Mouse (Mus musculus): Measurements from ENCODE around the gene Cav1. TPM values are rescaled to one million over a fixed set of nuclear protein-coding genes. Genes with fewer than 3 reads are reported as not detected.

Cav1 gene
- polyA plus RNA-seq, 1 experiment = 114 TPM

- DNase-seq = no peak
- Histone ChIP-seq H3K27ac (ENCODE audit: control insufficient read depth, insufficient read depth, low read length) (no peak overlapping the region), H3K4me3 (ENCODE audit: control insufficient read depth, insufficient read depth, low read length) (no peak overlapping the region), H3K36me3 (ENCODE audit: control insufficient read depth, insufficient read depth, low read length) (no peaks in the 10 kb centered on the region), H3K4me1 (replicated peaks; ENCODE audit: control insufficient read depth, insufficient read depth, low read length) (no peaks in the 10 kb centered on the region), H3K27me3 (ENCODE audit: control insufficient read depth, insufficient read depth, low read length) (no peaks in the 10 kb centered on the region)
- WGBS = 94% methylated on average over 5 of the region's 5 CpGs
- no peak for TF ChIP-seq POLR2A (IDR thresholded peaks at IDR 0.05; ENCODE audit: control insufficient read depth, extremely low read depth, insufficient read depth, low read length, poor library complexity)
- TF ChIP-seq CTCF (IDR thresholded peaks at IDR 0.05; ENCODE audit: borderline replicate concordance, control insufficient read depth, extremely low read depth, insufficient read depth, low read length, poor library complexity) = no peak
Measured at GRCm38 (mm10) chr6:17295116-17295515, 11.0 kb upstream of the Cav1 start.

DNA sequence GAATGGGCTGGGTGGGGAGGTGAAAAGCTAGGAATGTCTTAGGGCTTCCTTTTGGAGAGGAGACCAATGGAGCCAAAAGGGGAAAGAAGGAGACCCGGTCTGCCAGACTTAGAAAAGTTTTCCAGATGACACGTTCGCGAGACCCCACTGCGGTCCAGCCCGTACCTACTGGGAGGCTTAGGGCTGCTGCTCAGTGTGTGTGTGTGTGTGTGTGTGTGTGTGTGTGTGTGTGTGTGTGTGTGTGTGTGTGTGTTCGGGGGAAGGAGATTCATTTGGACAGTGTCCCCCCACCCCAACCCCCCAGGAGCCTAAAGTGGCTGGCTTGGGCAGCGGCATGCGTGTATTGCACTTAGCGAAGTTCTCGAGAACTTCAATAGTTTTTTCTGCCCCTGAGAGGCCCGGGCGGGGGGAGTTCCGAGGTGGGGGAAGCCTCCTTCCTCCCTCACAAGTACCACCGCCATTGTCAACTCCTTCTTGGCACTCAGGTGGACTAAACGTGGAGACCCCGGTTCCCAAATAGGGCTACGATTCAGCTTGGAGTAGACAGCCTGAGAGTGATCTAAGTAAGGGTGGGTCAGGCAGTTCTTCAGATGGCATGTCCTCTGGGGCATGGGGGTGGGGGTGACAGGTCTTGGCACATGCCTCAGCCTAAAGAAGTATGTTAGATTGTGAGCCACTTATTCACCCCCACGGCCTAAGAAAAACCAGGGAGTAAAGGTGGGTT lies 629 bp downstream of the Cav1 start:
- H3K27ac ChIP-seq (ENCODE audit: control insufficient read depth, insufficient read depth, low read length) = no peak overlapping the region
- no peak for TF ChIP-seq CTCF (IDR thresholded peaks at IDR 0.05; ENCODE audit: borderline replicate concordance, control insufficient read depth, extremely low read depth, insufficient read depth, low read length, poor library complexity)
- TF ChIP-seq POLR2A (IDR thresholded peaks at IDR 0.05; ENCODE audit: control insufficient read depth, extremely low read depth, insufficient read depth, low read length, poor library complexity) = no peak
- WGBS = 4% methylated on average over 19 of the region's 19 CpGs
- no peaks in the 10 kb centered on the region for H3K4me1 ChIP-seq (replicated peaks; ENCODE audit: control insufficient read depth, insufficient read depth, low read length)
- H3K27me3 ChIP-seq (ENCODE audit: control insufficient read depth, insufficient read depth, low read length) = no peaks in the 10 kb centered on the region; the same call in 1 of the 2 replicates
- no peak for DNase-seq
- no peak overlapping the region; the same call in none of the 2 replicates for H3K4me3 ChIP-seq (ENCODE audit: control insufficient read depth, insufficient read depth, low read length)
- H3K36me3 ChIP-seq (ENCODE audit: control insufficient read depth, insufficient read depth, low read length) = no peaks in the 10 kb centered on the region

DNA sequence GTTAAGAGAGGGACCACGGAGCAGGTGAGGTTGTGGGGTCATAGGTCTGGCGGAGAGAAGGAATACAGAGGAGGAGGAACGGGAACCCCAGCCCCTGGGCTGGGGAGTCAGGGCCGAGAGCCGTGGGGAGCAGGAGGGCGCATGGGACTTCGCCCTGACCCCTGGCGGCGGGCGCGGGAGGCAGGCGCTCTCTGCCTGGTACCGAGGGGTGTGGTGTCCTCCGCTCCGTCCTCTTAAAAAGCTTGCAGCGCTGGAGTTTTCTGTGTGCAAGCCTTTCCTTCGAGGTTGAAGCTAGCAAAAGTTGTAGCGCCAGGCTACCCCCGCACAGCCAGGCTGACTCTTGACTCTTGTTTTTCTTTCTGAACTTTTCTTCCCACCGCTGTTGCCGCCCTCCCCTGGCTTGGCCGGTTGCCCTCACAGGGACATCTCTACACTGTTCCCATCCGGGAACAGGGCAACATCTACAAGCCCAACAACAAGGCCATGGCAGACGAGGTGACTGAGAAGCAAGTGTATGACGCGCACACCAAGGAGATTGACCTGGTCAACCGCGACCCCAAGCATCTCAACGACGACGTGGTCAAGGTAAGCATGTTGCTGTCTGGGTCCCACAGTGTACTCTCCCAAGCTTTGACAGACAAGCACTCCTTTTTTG lies 1.5 kb downstream of the Cav1 start:
- Histone ChIP-seq H3K4me1 (replicated peaks; ENCODE audit: control insufficient read depth, insufficient read depth, low read length) (no peaks in the 10 kb centered on the region), H3K27ac (ENCODE audit: control insufficient read depth, insufficient read depth, low read length) (no peak overlapping the region), H3K27me3 (ENCODE audit: control insufficient read depth, insufficient read depth, low read length) (no peaks in the 10 kb centered on the region; the same call in 1 of the 2 replicates), H3K36me3 (ENCODE audit: control insufficient read depth, insufficient read depth, low read length) (no peaks in the 10 kb centered on the region), H3K4me3 (ENCODE audit: control insufficient read depth, insufficient read depth, low read length) (no peak overlapping the region)
- peak; percentile 40 for DNase-seq
- no peak for TF ChIP-seq POLR2A (IDR thresholded peaks at IDR 0.05; ENCODE audit: control insufficient read depth, extremely low read depth, insufficient read depth, low read length, poor library complexity)
- 0 out of 2 replicates have a peak, but pooled peaks have one; percentile 46 for TF ChIP-seq CTCF (IDR thresholded peaks at IDR 0.05; ENCODE audit: borderline replicate concordance, control insufficient read depth, extremely low read depth, insufficient read depth, low read length, poor library complexity)
- WGBS = 8% methylated on average over 31 of the region's 31 CpGs

GRCm38 (mm10) chr6:17308661-17309060 lies 2.5 kb downstream of the Cav1 start:
- DNase-seq = no peak
- no peak overlapping the region for H3K4me3 ChIP-seq (ENCODE audit: control insufficient read depth, insufficient read depth, low read length)
- no peaks in the 10 kb centered on the region for H3K36me3 ChIP-seq (ENCODE audit: control insufficient read depth, insufficient read depth, low read length)
- TF ChIP-seq POLR2A (IDR thresholded peaks at IDR 0.05; ENCODE audit: control insufficient read depth, extremely low read depth, insufficient read depth, low read length, poor library complexity) (no peak), CTCF (IDR thresholded peaks at IDR 0.05; ENCODE audit: borderline replicate concordance, control insufficient read depth, extremely low read depth, insufficient read depth, low read length, poor library complexity) (no peak)
- H3K27ac ChIP-seq (ENCODE audit: control insufficient read depth, insufficient read depth, low read length) = no peak overlapping the region
- no peaks in the 10 kb centered on the region; the same call in 1 of the 2 replicates for H3K27me3 ChIP-seq (ENCODE audit: control insufficient read depth, insufficient read depth, low read length)
- H3K4me1 ChIP-seq (replicated peaks; ENCODE audit: control insufficient read depth, insufficient read depth, low read length) = no peaks in the 10 kb centered on the region
- WGBS = 81% methylated on average over 2 of the region's 2 CpGs

DNA sequence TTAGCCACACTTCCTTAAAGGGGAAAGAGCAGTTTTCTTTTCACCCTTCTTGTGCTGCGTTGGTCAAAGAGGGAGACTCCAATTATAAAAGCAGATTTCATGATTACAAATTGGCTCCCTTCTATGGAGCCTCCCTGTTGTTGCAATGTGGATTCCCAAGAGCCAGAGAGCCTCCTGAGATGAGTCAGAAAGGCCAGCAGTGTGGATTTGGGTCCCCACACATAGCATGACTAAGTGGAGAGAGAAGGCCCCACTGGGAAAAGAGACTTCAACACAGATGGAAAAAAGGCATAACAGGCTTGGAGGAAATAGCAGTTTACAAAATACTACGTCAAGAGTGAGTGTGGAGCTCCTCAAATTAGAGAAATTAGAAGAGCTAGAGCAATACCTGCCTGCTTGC lies 3.1 kb downstream of the Cav1 start:
- no peaks in the 10 kb centered on the region; the same call in 1 of the 2 replicates for H3K27me3 ChIP-seq (ENCODE audit: control insufficient read depth, insufficient read depth, low read length)
- H3K36me3 ChIP-seq (ENCODE audit: control insufficient read depth, insufficient read depth, low read length) = no peaks in the 10 kb centered on the region
- no peaks in the 10 kb centered on the region for H3K4me1 ChIP-seq (replicated peaks; ENCODE audit: control insufficient read depth, insufficient read depth, low read length)
- DNase-seq = no peak
- 91% methylated on average over 2 of the region's 2 CpGs for WGBS
- H3K4me3 ChIP-seq (ENCODE audit: control insufficient read depth, insufficient read depth, low read length) = no peak overlapping the region
- TF ChIP-seq CTCF (IDR thresholded peaks at IDR 0.05; ENCODE audit: borderline replicate concordance, control insufficient read depth, extremely low read depth, insufficient read depth, low read length, poor library complexity) (no peak), POLR2A (IDR thresholded peaks at IDR 0.05; ENCODE audit: control insufficient read depth, extremely low read depth, insufficient read depth, low read length, poor library complexity) (no peak)
- H3K27ac ChIP-seq (ENCODE audit: control insufficient read depth, insufficient read depth, low read length) = no peak overlapping the region

- 91% methylated on average over 2 of the region's 2 CpGs for WGBS
- H3K27ac ChIP-seq (ENCODE audit: control insufficient read depth, insufficient read depth, low read length) = no peak overlapping the region
- no peaks in the 10 kb centered on the region; the same call in 1 of the 2 replicates for H3K4me1 ChIP-seq (replicated peaks; ENCODE audit: control insufficient read depth, insufficient read depth, low read length)
- DNase-seq = no peak
- TF ChIP-seq POLR2A (IDR thresholded peaks at IDR 0.05; ENCODE audit: control insufficient read depth, extremely low read depth, insufficient read depth, low read length, poor library complexity) (no peak), CTCF (IDR thresholded peaks at IDR 0.05; ENCODE audit: borderline replicate concordance, control insufficient read depth, extremely low read depth, insufficient read depth, low read length, poor library complexity) (no peak)
- H3K27me3 ChIP-seq (ENCODE audit: control insufficient read depth, insufficient read depth, low read length) = no peaks in the 10 kb centered on the region
- H3K36me3 ChIP-seq (ENCODE audit: control insufficient read depth, insufficient read depth, low read length) = no peaks in the 10 kb centered on the region
- H3K4me3 ChIP-seq (ENCODE audit: control insufficient read depth, insufficient read depth, low read length) = no peak overlapping the region
Measured at GRCm38 (mm10) chr6:17314241-17314640, 8.1 kb downstream of the Cav1 start.

Data from thymus, adult 2 months (tissue).